Mouse (Mus musculus): Measurements from ENCODE around the gene Babam2.

DNA sequence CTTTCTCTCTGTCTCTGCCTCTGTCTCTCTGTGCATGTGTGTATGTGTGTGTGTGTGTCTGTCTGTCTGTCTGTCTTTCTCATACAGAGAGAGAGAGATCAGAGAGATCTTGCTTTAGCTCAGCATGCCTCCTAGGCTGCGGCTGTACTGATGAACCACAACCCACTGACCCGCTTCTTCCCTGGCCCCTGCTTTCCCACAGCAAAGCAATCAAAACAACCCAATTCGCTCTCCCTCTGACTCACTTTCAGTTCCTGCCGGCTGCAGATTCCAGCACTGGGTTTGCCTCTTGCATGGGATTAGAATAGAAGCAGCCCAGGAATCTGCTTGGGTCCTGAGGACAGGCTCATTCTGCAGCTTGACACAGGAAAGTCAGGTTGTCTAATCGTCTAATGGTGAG is 392.0 kb downstream of the Babam2 start:
- TF ChIP-seq CTCF (conservative IDR thresholded peaks at IDR 0.05; ENCODE audit: insufficient read depth, insufficient read length, low read depth, low read length) (no peak), POLR2A (IDR thresholded peaks at IDR 0.05; ENCODE audit: low read depth, low read length) (no peak)

Data from kidney, adult 2 months (tissue).